Mouse (Mus musculus) cerebellum, adult 2 months (tissue): Measurements from ENCODE around the gene Apbb1.

ENCODE experiments used
- CTCF ChIP-seq: fragments of 200-500 bp; IDR thresholded peaks from 2 replicates; pipeline ENCODE4 v1.5.1; 2011; ENCODE audit warnings: low read depth, mild to moderate bottlenecking, control low read depth, low read length, moderate library complexity, borderline replicate concordance; ENCODE audit not compliant: insufficient read depth
- POLR2A ChIP-seq: fragments of 200-500 bp; IDR thresholded peaks from 2 replicates; pipeline ENCODE4 v1.6.1; 2011; ENCODE audit warnings: low read length, control low read depth, borderline replicate concordance; ENCODE audit not compliant: insufficient read depth

DNA sequence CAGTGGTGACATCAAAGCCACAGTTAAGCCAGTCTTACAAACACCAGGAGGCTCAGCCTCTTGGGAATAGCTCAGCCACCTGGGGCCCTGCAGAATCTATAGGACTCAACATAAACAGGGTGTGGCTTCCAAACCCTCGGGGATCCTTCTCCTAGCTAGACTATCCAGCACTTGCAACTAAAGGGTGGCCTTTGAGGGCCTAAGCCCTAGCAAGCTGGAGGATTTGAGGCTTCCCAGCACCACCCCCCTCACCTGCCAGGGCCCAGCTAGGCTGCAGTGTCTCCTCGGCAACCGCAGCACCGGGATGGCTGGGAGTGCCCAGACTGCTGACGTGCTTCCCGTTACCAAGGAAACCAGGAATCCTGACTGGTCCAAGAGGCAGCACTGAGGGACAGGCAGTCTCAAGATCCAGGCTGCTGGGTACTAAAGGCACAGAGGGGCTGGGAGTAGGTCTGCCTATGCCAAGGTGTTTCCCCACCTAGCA, 12.4 kb downstream of the Apbb1 start:
- no peak for TF ChIP-seq CTCF
- TF ChIP-seq POLR2A: peak; percentile 66; the same call in 1 of the 2 replicates
